Mouse (Mus musculus) lung, embryonic 16.5 days (tissue): ENCODE measurements around the gene Tnfrsf11a. TPM values are rescaled to one million over a fixed set of nuclear protein-coding genes. Genes with fewer than 3 reads are reported as not detected.
"Not testable (repeated sequence)": the region's sequence is repeated elsewhere in the genome, so short reads cannot be mapped to it uniquely, and the experiment has no call there.

Source experiments
- ATAC-seq: fragments of 200-750 bp; cut with Nextera tagmentation; 2 replicates; pipeline ENCODE4 v1.8.0; 2017; ENCODE audit warnings: low read depth, mild to moderate bottlenecking, moderate library complexity
- H3K27ac ChIP-seq: fragments of 300-500 bp; sonication (generic); 2 replicates; pipeline ENCODE4 v1.5.1; 2014; ENCODE audit warnings: mild to moderate bottlenecking, control low read depth, low read length
- H3K27me3 ChIP-seq: fragments of 300-500 bp; sonication (generic); 2 replicates; pipeline ENCODE4 v1.6.1; 2014; ENCODE audit warnings: low read depth, low read length, mixed read lengths; ENCODE audit not compliant: control insufficient read depth, insufficient read depth
- H3K36me3 ChIP-seq: fragments of 300-500 bp; sonication (generic); 2 replicates; pipeline ENCODE4 v1.6.1; 2014; ENCODE audit warnings: low read length; ENCODE audit not compliant: control insufficient read depth, insufficient read depth
- H3K4me1 ChIP-seq: fragments of 300-500 bp; sonication (generic); replicated peaks from 2 replicates; pipeline ENCODE4 v1.6.1; 2014; ENCODE audit warnings: low read length, mixed read lengths; ENCODE audit not compliant: control insufficient read depth, insufficient read depth
- H3K4me2 ChIP-seq: fragments of 300-500 bp; sonication (generic); 2 replicates; pipeline ENCODE4 v1.6.1; 2014; ENCODE audit warnings: low read depth, low read length, control low read depth
- H3K4me3 ChIP-seq: fragments of 300-500 bp; sonication (generic); 2 replicates; pipeline ENCODE4 v1.5.1; 2014; ENCODE audit warnings: mild to moderate bottlenecking, low read length, control low read depth
- H3K9ac ChIP-seq: fragments of 300-500 bp; sonication (generic); 2 replicates; pipeline ENCODE4 v1.6.1; 2014; ENCODE audit warnings: low read length, control low read depth
- H3K9me3 ChIP-seq: fragments of 300-500 bp; sonication (generic); 2 replicates; pipeline ENCODE4 v1.6.1; 2016; ENCODE audit warnings: low read length; ENCODE audit not compliant: control insufficient read depth
- WGBS: fragments of 180-500 bp; shearing (Covaris S2); extraction: QIAGEN DNeasy Blood & Tissue Kit; methylation state at CpG from one replicate; pipeline ENCODE4 v1.1.7; 2014; 5-methylcytosine and 5-hydroxymethylcytosine counted together
- polyA plus RNA-seq: library from polyadenylated mRNA; unstranded; fragments of >200 nt; fragmentation: Nextera tagmentation; extraction: Ambion mirVana; gene quantifications from 2 replicates; pipeline ENCODE4 v1.2.1, GENCODE M21; 2015

Tnfrsf11a gene
- polyA plus RNA-seq, 1 experiment from 2014 or later = 1.4 TPM

GRCm38 (mm10) chr1:105802941-105803340, 22.4 kb downstream of the Tnfrsf11a start:
- ATAC-seq = no peak
- no peak overlapping the region for H3K4me3 ChIP-seq
- no peaks in the 10 kb centered on the region for H3K27me3 ChIP-seq
- H3K4me2 ChIP-seq = 0 out of 2 replicates have a peak overlapping the region, but pooled peaks have one; percentile 9
- no peak overlapping the region for H3K9ac ChIP-seq
- no peaks in the 10 kb centered on the region for H3K4me1 ChIP-seq
- no peak overlapping the region for H3K27ac ChIP-seq
- H3K9me3 ChIP-seq = no peaks in the 10 kb centered on the region
- no peaks in the 10 kb centered on the region for H3K36me3 ChIP-seq
- WGBS = 42% methylated on average over 6 of the region's 6 CpGs

GRCm38 (mm10) chr1:105804285-105804684, 23.8 kb downstream of the Tnfrsf11a start:
- WGBS = 36% methylated on average over 3 of the region's 3 CpGs

DNA sequence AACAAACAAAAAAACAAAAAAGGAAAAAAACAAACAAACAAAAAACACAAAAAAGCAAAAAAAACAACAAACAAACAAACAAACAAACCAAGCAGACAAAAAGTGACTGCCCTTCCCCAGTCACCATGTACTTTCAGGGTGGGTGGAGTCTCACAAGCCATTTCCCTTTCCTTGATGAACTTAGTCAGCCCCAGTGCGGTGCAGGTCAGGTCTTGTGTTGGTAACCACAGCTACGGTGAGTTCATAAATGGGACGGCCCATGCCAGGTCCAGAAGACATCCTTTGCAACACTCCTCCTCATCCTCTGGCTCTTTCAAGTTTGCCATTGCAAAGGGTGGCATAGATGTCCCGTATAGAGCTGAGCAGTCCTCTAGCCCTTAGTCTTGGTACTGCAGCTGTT, 25.0 kb downstream of the Tnfrsf11a start:
- Histone ChIP-seq H3K9ac (no peak overlapping the region), H3K27me3 (no peaks in the 10 kb centered on the region), H3K4me1 (no peaks in the 10 kb centered on the region), H3K4me2 (no peak overlapping the region), H3K36me3 (no peaks in the 10 kb centered on the region), H3K27ac (no peak overlapping the region), H3K4me3 (no peak overlapping the region), H3K9me3 (no peaks in the 10 kb centered on the region)
- WGBS = 90% methylated on average over 4 of the region's 4 CpGs
- no peak for ATAC-seq

More at GRCm38 (mm10) chr1:105804285-105804684, 23.8 kb downstream of the Tnfrsf11a start:
- Histone ChIP-seq H3K27me3 (no peaks in the 10 kb centered on the region), H3K9me3 (no peaks in the 10 kb centered on the region), H3K9ac (no peak overlapping the region), H3K36me3 (no peaks in the 10 kb centered on the region), H3K4me3 (no peak overlapping the region), H3K4me2 (no peak overlapping the region), H3K4me1 (no peaks in the 10 kb centered on the region), H3K27ac (no peak overlapping the region)
- no peak for ATAC-seq

DNA sequence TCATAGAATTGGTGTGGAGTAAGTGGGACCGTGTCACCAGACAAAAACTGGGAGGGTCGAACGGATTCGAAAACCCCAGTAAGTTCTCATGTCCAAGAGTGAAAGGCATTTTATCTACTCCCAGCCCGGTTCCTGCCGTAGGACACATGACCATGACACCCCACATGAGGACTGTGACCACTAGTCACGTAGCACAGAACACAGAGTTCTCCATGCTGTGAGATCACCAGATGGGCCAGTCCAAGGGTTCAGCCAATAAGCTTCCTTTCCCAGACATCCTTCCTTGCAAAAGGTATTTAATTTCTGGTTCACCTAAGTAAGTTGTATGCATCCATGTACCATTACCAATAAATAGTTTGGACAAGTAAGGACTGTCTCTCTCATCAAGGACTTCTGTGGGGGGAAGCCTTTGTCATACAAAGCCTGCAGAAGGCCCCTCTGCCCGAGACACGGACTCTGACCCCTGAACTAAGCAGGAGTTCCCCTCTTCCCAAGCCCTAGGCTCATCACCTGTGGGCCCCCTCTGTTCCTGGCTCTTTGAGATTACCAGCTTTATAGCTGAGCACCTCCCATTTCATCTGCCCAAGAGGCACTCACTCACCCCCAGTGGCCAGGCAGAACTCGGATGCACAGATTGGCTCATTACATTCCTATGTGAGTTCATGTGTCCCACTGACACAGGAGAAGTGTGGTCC, 26.7 kb downstream of the Tnfrsf11a start:
- WGBS = 89% methylated on average over 10 of the region's 10 CpGs
- Histone ChIP-seq H3K9me3 (no peaks in the 10 kb centered on the region), H3K4me3 (no peak overlapping the region), H3K27me3 (no peaks in the 10 kb centered on the region), H3K36me3 (no peaks in the 10 kb centered on the region), H3K4me1 (no peaks in the 10 kb centered on the region), H3K27ac (no peak overlapping the region), H3K9ac (no peak overlapping the region), H3K4me2 (no peak overlapping the region)
- no peak for ATAC-seq

GRCm38 (mm10) chr1:105812027-105812426, 31.5 kb downstream of the Tnfrsf11a start:
- not testable (repeated sequence) for H3K27me3 ChIP-seq, H3K9ac ChIP-seq, H3K4me1 ChIP-seq, H3K36me3 ChIP-seq, H3K27ac ChIP-seq, H3K4me2 ChIP-seq, H3K4me3 ChIP-seq, H3K9me3 ChIP-seq, ATAC-seq

GRCm38 (mm10) chr1:105812960-105813708, 32.6 kb downstream of the Tnfrsf11a start:
- WGBS = 68% methylated on average over 20 of the region's 20 CpGs
- H3K4me2 ChIP-seq = peak overlapping the region; percentile 21; the same call in 1 of the 2 replicates
- no peak; the same call in 1 of the 2 replicates for ATAC-seq
- no peaks in the 10 kb centered on the region for H3K27me3 ChIP-seq
- no peaks in the 10 kb centered on the region for H3K9me3 ChIP-seq
- H3K27ac ChIP-seq = no peak overlapping the region
- H3K36me3 ChIP-seq = no peaks in the 10 kb centered on the region
- no peak overlapping the region for H3K4me3 ChIP-seq
- H3K9ac ChIP-seq = no peak overlapping the region
- peaks cover 6% of the 10 kb centered on the region; the same call in 1 of the 2 replicates for H3K4me1 ChIP-seq

GRCm38 (mm10) chr1:105813709-105814061, 33.2 kb downstream of the Tnfrsf11a start:
- Histone ChIP-seq H3K4me2 (peak overlapping the region; percentile 21; the same call in 1 of the 2 replicates), H3K36me3 (no peaks in the 10 kb centered on the region), H3K27me3 (no peaks in the 10 kb centered on the region), H3K9me3 (no peaks in the 10 kb centered on the region), H3K4me3 (no peak overlapping the region), H3K4me1 (peaks cover 6% of the 10 kb centered on the region; the same call in 1 of the 2 replicates), H3K27ac (no peak overlapping the region), H3K9ac (no peak overlapping the region)
- 47% methylated on average over 11 of the region's 11 CpGs for WGBS
- peak; percentile 68 for ATAC-seq

GRCm38 (mm10) chr1:105814402-105815270, 34.1 kb downstream of the Tnfrsf11a start:
- peaks cover 6% of the 10 kb centered on the region; the same call in 1 of the 2 replicates for H3K4me1 ChIP-seq
- no peaks in the 10 kb centered on the region for H3K27me3 ChIP-seq
- no peak for ATAC-seq
- 55% methylated on average over 14 of the region's 14 CpGs for WGBS
- H3K9ac ChIP-seq = no peak overlapping the region
- H3K4me3 ChIP-seq = no peak overlapping the region
- H3K4me2 ChIP-seq = no peak overlapping the region
- H3K27ac ChIP-seq = no peak overlapping the region
- H3K36me3 ChIP-seq = no peaks in the 10 kb centered on the region
- H3K9me3 ChIP-seq = no peaks in the 10 kb centered on the region

DNA sequence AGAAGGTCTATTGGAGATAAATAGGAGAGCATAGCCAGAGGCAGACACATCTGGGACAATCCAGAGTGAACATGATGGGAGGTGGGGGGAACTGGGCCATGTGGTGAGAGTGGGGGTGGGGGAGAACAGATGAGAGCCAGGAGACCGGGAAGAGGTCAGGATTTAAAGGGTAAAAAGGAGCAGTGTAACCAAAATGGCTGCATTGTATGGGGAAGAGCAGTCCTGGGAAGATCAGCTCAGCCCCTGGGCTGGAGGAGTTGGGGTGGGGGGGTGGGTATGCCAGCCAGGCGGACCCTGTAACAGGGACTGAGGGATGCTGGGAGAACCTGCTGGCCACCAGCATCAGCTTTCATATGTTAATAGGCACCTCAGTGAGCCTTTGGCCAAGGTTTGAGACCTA, 34.8 kb downstream of the Tnfrsf11a start:
- no peak overlapping the region for H3K9ac ChIP-seq
- no peak for ATAC-seq
- WGBS = 76% methylated on average over 2 of the region's 2 CpGs

More for the DNA sequence above, 34.8 kb downstream of the Tnfrsf11a start:
- Histone ChIP-seq H3K4me1 (peaks cover 6% of the 10 kb centered on the region; the same call in 1 of the 2 replicates), H3K4me3 (no peak overlapping the region), H3K36me3 (no peaks in the 10 kb centered on the region), H3K4me2 (no peak overlapping the region), H3K27ac (no peak overlapping the region), H3K9me3 (no peaks in the 10 kb centered on the region), H3K27me3 (no peaks in the 10 kb centered on the region)
